Mouse (Mus musculus) G1E (cell line): ENCODE results near the gene Ifitm6.

Experiments used
- CTCF ChIP-seq: IDR thresholded peaks from 2 replicates; pipeline ENCODE4 v1.5.1; 2012; ENCODE audit warnings: low read depth, low read length, inconsistent platforms, mixed read lengths
- GATA1 ChIP-seq: IDR thresholded peaks from 2 replicates; pipeline ENCODE4 v1.6.1; 2012; ENCODE audit warnings: borderline replicate concordance, low read length, inconsistent platforms, mixed read lengths
- GATA2 ChIP-seq: IDR thresholded peaks from 2 replicates; pipeline ENCODE4 v1.6.1; 2012; ENCODE audit warnings: low read depth, low read length, inconsistent platforms, borderline replicate concordance
- POLR2AphosphoS5 ChIP-seq: IDR thresholded peaks from 2 replicates; pipeline ENCODE4 v1.6.1; 2012; ENCODE audit warnings: low read depth, low read length, inconsistent platforms; ENCODE audit not compliant: insufficient replicate concordance
- TAL1 ChIP-seq: conservative IDR thresholded peaks from 2 replicates; pipeline ENCODE4 v1.6.1; 2012; ENCODE audit warnings: low read depth, low read length, inconsistent platforms, mixed read lengths

DNA sequence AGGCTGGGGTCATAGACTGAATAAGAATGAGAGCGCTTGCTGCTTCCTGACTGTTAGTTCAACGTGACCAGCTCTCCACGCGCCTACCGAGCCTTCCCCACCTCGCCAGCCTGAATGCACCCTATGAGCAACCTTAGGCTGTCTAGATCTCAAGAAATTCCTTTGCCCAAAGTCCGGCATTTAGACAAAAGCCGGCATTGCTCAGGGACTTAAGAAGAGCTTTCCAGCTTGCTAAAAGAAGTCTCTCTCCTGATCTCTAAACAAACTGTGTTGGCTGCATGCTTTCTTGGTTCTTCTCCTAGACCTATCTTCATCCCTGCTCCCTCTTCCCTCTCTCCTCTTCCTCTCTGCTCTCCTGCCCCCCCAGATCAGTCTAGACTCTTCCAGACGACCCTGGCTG lies 42.8 kb downstream of the Ifitm6 start:
- TF ChIP-seq CTCF (no peak), TAL1 (no peak), GATA1 (no peak), GATA2 (no peak), POLR2AphosphoS5 (no peak)
